Mouse (Mus musculus): ENCODE results near the gene Utrn.
A peak's percentile ranks its signal among the peaks of the same experiment; 100 is the strongest.

Utrn gene

GRCm38 (mm10) chr10:12837636-12838035, 31.5 kb downstream of the Utrn start:
- DNase-seq (ENCODE audit: low read depth, low spot score): no peak

DNA sequence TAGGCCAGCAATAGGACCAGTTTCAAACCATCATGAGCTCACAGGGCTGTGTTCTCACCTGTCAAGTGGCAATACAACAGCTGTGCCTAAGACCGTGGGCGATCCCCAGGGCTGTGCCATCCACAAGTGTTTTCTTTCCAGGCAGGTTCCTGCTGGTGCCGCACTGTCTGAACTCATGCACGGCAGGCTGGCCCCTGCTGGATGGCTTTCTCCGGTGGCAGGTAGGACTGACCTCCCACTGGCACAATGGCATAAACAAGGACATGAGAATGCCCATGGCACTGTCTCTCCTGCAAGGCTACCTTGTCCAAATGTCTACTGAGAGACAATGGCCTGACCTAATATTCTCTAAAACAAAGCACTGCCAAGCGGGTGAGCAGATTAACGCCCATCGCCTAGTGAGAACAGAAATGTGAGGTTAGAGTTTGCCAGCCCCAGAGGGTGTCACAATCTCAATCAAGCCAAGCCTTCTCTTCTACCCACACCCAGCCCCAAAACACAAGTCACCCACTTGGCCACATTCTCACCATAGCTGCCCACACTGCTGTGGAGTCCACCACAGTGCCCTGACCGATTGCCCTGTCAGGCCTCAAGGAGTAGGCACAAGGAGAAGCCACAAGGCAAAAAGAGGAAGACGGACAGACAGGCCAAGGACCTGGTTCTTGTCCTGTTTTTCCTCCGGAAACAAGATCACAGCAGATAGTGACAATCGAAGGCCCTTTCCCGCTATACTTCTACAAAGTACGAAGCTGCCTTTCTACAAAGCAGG, 32.9 kb downstream of the Utrn start:
- no peak for DNase-seq (ENCODE audit: low read depth, low spot score)

- DNase-seq (ENCODE audit: low read depth, low spot score): no peak
These were observed 35.0 kb downstream of the Utrn start for GRCm38 (mm10) chr10:12834215-12834614.

GRCm38 (mm10) chr10:12832163-12832562, 37.0 kb downstream of the Utrn start:
- no peak for DNase-seq (ENCODE audit: low read depth, low spot score)

- DNase-seq (ENCODE audit: low read depth, low spot score): no peak
These were observed 41.4 kb downstream of the Utrn start for GRCm38 (mm10) chr10:12827778-12828177.

GRCm38 (mm10) chr10:12827306-12827705, 41.9 kb downstream of the Utrn start:
- no peak for DNase-seq (ENCODE audit: low read depth, low spot score)

GRCm38 (mm10) chr10:12826760-12827281, 42.3 kb downstream of the Utrn start:
- no peak for DNase-seq (ENCODE audit: low read depth, low spot score)

- DNase-seq (ENCODE audit: low read depth, low spot score): no peak
These were observed 44.8 kb downstream of the Utrn start for GRCm38 (mm10) chr10:12824386-12824785.

DNA sequence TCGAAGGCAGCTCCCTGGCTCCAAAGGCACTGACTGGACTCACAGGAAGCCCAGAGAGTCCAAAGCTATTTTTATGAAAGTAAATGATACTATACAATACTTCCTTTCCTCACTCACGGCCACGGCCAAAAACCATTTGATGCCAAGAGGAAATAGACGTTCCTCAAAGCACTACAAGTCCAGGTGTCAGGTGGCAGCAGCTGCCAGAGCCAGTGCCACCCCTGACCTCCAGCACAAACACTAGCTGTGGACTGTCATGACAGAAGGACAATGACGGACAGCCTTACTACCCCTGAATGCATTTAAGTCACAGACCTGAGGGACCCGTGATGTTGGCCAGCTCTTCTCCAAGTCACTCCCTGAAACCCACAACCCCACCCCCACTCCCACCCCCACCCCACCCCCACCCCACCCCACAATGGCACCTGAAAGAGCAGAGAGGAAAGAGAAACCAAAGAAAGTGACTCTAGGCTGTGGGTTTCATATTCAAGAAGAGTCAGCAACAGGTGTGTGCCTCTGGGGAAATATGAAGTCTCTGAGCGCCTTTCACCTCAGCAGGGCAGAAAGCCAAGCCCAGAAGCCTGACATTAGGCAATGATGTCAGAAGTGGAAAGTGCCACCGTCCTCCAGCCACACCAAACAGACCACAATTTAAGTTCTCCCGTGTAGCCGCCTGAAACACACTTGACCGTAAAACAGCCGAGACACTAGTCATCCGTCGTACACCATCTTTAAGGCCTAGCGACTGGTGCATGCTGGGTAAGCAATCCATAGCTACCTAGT, 45.5 kb downstream of the Utrn start:
- no peak for DNase-seq (ENCODE audit: low read depth, low spot score)

GRCm38 (mm10) chr10:12820978-12821735, 48.0 kb downstream of the Utrn start:
- no peak for DNase-seq (ENCODE audit: low read depth, low spot score)

DNA sequence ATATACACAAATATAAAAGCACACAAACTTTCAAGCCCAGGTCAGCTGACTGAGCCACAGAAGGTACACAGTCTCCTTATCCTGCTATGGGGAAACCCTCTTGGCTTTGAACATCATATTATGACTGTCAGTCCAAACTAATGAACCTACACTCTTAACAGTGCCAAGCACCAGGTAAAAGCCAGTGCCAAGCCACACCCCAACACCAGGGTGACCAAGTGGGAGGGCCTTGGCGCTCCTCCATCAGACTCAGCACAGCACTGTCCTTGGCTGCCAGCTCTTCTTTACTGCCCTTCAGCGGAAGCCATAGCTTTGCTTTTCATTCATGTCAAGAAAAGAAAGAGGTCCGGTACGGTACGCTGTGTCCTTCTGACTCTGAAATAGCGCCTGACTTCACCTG, 51.8 kb downstream of the Utrn start:
- DNase-seq (ENCODE audit: low read depth, low spot score): no peak

- no peak for DNase-seq (ENCODE audit: low read depth, low spot score)
These were observed 52.6 kb downstream of the Utrn start for GRCm38 (mm10) chr10:12816530-12816929.

DNA sequence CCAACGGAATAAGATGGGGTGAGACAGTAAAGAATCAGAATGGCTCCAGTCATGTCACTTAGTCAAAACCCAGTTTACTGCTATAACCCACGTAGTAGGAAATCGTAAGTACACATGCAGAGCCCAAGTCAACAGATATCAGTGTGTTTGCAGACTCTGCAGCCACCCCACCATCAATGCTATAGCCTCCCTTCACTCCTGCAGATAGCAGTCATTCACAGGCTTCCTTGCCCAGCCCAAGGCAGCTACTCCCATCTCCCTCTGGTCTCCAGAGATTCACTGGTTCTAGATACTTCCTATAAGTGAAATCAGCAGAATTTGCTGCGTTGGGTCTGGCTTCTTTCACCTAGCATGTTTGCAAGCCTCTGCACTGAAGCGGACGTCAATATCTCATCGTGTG, 54.8 kb downstream of the Utrn start:
- no peak for DNase-seq (ENCODE audit: low read depth, low spot score)

- no peak for DNase-seq (ENCODE audit: low read depth, low spot score)
These were observed 55.3 kb downstream of the Utrn start for GRCm38 (mm10) chr10:12813881-12814280.

GRCm38 (mm10) chr10:12813211-12813811, 55.9 kb downstream of the Utrn start:
- no peak for DNase-seq (ENCODE audit: low read depth, low spot score)

GRCm38 (mm10) chr10:12812680-12813079, 56.5 kb downstream of the Utrn start:
- no peak for DNase-seq (ENCODE audit: low read depth, low spot score)

DNA sequence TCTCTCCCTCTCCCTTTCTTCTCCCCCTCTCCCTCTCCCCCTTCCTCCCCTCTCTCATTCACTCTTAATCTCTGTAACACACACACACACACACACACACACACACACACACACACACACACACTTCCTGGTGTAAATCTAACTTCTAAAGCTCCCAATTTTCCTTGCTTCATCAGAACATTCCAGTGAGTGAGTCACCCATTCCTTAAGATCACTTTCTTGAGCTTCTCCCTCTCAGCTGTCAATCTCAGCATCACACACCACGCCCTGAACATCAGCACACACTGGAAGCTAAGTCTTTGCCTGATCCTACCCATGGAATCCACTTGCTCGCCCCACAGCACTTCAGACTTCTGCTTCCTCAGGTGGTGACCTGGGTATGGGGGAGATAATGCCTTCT, 58.3 kb downstream of the Utrn start:
- no peak for DNase-seq (ENCODE audit: low read depth, low spot score)

GRCm38 (mm10) chr10:12809702-12810101, 59.5 kb downstream of the Utrn start:
- peak; percentile 49 for DNase-seq (ENCODE audit: low read depth, low spot score)

DNA sequence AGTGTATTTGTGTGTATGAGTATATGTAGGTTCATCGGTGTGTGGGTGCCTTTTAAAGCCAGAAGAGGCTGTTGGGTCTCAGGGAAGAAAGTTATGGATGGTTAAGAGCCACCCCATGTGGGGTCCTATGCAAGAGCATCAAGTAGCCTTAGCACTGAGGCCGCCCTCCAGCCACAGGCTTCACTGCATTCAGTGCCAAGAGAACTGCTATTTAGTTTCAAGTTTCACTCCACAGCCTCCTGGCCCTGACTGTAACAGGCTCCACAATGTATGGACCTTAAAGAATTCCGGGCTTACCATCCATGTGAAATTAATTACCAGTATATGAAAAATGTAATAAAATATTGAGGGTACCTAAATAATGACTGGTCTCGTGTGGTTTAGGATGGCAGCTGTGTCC, 60.7 kb downstream of the Utrn start:
- DNase-seq (ENCODE audit: low read depth, low spot score): peak; percentile 12

DNA sequence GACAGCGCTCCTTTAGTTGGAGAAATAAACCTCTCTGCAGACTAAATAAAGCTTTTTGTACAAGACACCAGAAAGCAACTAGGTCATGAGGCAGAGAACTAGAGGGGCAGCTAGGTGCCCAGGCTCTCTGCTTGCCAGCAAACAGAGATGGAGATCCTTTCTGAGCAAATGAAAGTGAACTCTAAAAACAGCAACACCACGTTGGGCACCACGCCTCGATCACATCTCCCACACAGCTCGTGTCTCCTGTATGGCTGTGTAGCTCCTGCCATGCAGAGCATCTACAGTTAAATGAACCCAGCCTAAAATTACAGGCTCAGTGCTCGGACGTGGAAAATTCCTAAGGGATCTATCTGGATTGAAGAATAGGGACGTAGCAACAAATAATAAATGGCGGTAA, 61.5 kb downstream of the Utrn start:
- DNase-seq (ENCODE audit: low read depth, low spot score): no peak

DNA sequence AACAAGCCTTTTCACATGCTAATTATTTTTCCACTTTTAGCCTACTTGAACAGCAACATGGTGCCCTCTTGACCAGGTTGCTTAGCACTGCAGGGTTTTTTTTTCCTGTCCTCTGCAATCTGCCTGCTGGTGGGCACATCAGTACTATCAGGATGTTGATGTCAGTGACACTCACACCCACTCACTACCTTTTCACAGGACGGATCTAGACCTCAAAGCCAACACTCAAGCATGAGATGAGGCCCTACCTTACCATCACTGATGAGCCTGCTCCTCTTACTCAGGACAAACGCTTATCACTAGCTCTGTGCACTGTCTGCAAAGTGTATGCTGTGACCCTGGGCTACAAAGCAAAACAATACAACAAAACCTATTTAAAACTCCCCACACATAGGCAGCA, 63.3 kb downstream of the Utrn start:
- no peak for DNase-seq (ENCODE audit: low read depth, low spot score)

DNA sequence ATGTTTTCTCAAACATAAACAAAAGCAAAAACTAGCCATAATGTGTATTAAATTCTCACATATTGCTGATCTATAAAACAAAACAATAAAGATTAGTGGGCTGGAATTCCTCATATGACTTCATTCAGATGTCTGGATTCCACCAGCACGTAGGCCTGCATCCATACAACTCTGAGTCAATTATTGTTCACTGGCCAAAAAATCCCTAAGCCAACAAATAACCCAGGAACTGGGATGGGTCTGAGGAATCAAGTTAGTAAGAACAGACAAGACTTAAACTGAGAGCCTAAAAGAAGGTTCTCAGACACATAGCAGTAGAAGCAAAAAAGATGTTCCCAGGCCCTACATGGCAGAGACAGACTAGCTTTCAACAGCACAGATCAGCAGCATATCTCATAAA, 65.2 kb downstream of the Utrn start:
- no peak for DNase-seq (ENCODE audit: low read depth, low spot score)
